ENCODE assay signal across 18 mouse cellular contexts in genomic region chr12:81992106-81992505, GRCm38 (mm10).
"Had no signal": no experiment of that assay in that cellular context is flagged by ENCODE, and none has a peak within 500 bp of the region (broad histone marks: within the 10 kb centered on the region; RNA-seq: fewer than 3 reads in every experiment).

No protein-coding gene starts in this region.

- ATAC-seq: liver, embryonic 12.5 days; lung, postnatal 0 days had no signal

- DNase-seq: lung, adult 2 months; lung, postnatal 14 days; lung, postnatal 36 days; midbrain, embryonic 14.5 days; right cerebral cortex, postnatal 14 days; right cerebral cortex, postnatal 4 days; spleen, adult 18-20 months; thymus, adult 2 months; thymus, postnatal 14 days; thymus, postnatal 36 days had no signal

- H3K9me3 ChIP-seq: liver, embryonic 12.5 days; lung, embryonic 15.5 days; megakaryocyte, embryonic 14.5 days; midbrain, embryonic 12.5 days; neural tube, embryonic 12.5 days had no signal

- H3K27ac ChIP-seq: liver, embryonic 12.5 days; liver, embryonic 14.5 days; lung, embryonic 15.5 days; macrophage; midbrain, embryonic 12.5 days; neural tube, embryonic 12.5 days had no signal

- H3K4me2 ChIP-seq: liver, embryonic 12.5 days; lung, embryonic 15.5 days; midbrain, embryonic 12.5 days; neural tube, embryonic 12.5 days had no signal

- H3K4me3 ChIP-seq: liver, embryonic 12.5 days; lung, embryonic 15.5 days; megakaryocyte, embryonic 14.5 days; midbrain, embryonic 12.5 days; neural tube, embryonic 12.5 days had no signal

- H3K9ac ChIP-seq: liver, embryonic 12.5 days; liver, embryonic 14.5 days; lung, embryonic 15.5 days; midbrain, embryonic 12.5 days; neural tube, embryonic 12.5 days had no signal

- H3K27me3 ChIP-seq: liver, embryonic 12.5 days; lung, embryonic 15.5 days; megakaryocyte, embryonic 14.5 days; midbrain, embryonic 12.5 days; neural tube, embryonic 12.5 days had no signal

- H3K4me1 ChIP-seq: liver, embryonic 12.5 days; lung, embryonic 15.5 days; midbrain, embryonic 12.5 days; neural tube, embryonic 12.5 days had no signal
